Mouse (Mus musculus) hindlimb bud, embryonic 11.5 days (tissue): Measurements from ENCODE around the gene Fdxacb1.

Experiments used
- DNase-seq: peaks from one replicate; pipeline ENCODE4 v3.0.0-alpha.2; 2012; ENCODE audit warnings: low read depth, low spot score; ENCODE audit errors: extremely low spot score

Fdxacb1 gene

GRCm38 (mm10) chr9:50768107-50769002, at the start of gene Fdxacb1:
Gene Fdxacb1, plus strand, starts transcription at chr9:50768236.
- peak; percentile 94 for DNase-seq

GRCm38 (mm10) chr9:50718878-50719277, 49.2 kb upstream of the Fdxacb1 start:
- DNase-seq = no peak

DNA sequence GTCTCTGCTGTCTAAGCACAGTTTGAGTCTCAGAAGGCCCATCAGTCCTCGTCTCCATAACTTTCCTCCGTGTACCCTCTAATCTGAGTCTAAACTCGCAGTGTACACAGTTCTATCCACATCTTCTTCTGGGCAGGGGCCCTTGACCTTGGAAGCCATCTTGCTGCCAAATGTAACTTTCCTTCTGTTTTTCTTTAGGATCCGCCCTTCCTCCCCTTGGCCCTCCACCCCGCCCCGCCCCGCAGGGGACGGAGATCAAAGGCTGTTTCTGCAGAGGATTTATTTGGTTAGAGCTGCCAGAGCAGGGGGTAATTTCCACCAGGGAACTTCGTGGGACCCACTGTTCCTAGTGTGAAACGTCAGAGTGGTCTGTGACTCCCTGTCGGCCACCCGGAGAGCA, 47.0 kb upstream of the Fdxacb1 start:
- DNase-seq = no peak

- no peak for DNase-seq
Observed at GRCm38 (mm10) chr9:50722451-50722911, 45.6 kb upstream of the Fdxacb1 start.

- DNase-seq = no peak
Observed at GRCm38 (mm10) chr9:50723406-50723805, 44.6 kb upstream of the Fdxacb1 start.

DNA sequence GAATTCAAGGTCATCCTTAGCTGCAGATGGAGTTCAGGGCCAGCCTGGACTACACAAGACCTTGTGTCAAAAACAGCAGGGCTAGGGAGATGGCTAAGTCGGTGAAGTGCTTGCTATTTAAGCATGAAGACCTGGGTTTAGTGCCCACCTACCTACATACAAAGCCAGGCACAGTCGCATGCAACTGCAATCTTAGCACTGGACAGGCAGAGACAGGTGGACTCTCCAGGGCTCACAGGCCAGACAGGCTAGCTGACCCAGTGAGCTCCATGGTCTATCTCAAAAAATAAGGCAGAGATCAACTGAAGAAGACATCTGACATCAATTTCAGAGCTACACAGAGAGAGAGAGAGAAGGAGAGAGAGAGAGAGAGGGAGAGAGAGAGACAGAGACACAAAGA, 43.9 kb upstream of the Fdxacb1 start:
- DNase-seq = no peak

GRCm38 (mm10) chr9:50724661-50725330, 43.2 kb upstream of the Fdxacb1 start:
- no peak for DNase-seq

- no peak for DNase-seq
Observed at GRCm38 (mm10) chr9:50725921-50726590, 42.0 kb upstream of the Fdxacb1 start.

DNA sequence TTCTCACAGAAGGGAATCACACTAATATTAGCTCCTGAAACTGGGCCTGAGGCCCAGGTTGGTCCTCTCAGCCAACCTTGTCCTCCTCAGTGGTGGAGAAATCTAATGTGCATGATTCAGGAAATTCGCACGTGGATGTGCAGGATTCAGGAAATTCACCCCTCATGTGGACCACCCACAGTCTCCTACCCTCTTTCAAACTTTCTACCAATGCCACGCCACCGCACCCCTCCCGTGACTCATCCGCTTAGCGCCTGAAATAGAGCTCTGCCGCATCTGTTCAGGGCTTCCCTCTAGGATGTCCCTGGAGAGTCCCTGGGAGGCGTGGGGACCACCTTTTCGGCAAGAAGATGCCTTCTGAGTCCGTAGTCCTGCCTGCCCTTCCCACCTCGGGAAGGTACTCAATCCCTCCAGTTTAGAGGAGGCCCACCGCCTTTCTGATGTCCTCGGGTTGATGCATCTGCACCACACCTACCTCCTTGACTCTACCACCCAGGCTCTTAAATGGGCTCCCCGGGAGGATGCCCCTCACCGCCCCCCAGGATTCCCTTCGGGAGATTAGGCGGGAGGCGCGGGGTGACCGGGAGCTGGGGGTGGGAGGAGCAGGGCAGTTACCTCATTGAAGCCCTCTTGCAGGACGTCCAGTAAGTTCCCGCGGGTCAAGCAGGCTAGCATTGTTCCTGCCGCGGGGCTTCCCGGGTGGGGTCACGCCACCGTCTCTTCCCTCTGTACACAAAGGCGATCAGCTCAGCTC, 40.7 kb upstream of the Fdxacb1 start:
- no peak for DNase-seq

GRCm38 (mm10) chr9:50727925-50728651, 39.9 kb upstream of the Fdxacb1 start:
- no peak for DNase-seq

GRCm38 (mm10) chr9:50729600-50729999, 38.4 kb upstream of the Fdxacb1 start:
- no peak for DNase-seq

DNA sequence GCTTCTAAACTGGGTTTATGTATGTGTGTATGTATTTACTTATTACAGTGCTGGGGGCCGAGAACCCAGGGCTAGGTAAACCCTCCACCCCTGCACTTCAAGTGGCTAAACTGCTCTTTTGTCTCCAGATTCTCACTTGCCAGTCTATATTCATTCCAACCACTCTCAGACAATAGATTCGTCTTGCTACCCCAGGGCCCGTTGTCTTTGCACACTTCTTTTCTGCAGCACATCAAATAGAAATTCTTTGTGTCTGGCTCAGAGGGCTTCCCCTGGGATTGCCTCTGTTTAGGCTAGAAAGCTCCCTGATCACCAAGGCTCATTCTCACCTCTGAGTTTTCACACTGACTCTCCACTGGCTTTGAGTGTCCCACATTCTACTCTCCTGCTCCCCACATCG, 35.5 kb upstream of the Fdxacb1 start:
- DNase-seq = no peak

GRCm38 (mm10) chr9:50734989-50735388, 33.0 kb upstream of the Fdxacb1 start:
- DNase-seq = no peak

GRCm38 (mm10) chr9:50738914-50739870, 28.8 kb upstream of the Fdxacb1 start, which contains the start of gene Dixdc1:
Gene Dixdc1, minus strand, starts transcription at chr9:50739517.
- DNase-seq = no peak

- no peak for DNase-seq
Observed at GRCm38 (mm10) chr9:50740867-50741784, 26.9 kb upstream of the Fdxacb1 start.

DNA sequence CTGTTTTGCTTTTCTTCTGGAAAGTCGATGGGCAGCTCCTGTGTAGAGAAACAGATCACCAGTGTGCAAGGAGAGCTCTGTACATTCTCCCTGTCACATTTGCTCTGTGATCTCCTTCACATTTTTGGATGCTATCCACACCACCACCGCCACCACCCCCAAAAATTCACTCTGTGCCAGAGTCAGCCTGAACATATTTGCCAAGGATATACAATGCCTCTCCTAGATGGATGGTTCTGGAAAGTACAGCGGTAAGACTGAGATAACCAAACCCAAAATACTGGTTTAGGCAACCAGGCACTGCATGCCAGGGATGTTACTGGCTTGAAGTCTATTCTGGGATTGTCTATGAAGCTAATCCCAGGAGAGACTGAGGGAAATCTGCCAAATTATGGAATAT, 25.8 kb upstream of the Fdxacb1 start:
- no peak for DNase-seq

- DNase-seq = no peak
Observed at GRCm38 (mm10) chr9:50742744-50743143, 25.3 kb upstream of the Fdxacb1 start.

- no peak for DNase-seq
Observed at GRCm38 (mm10) chr9:50745806-50746205, 22.2 kb upstream of the Fdxacb1 start.
